Mouse (Mus musculus) lung, postnatal 4 days (tissue): ENCODE measurements around the gene Vtn.

Experiments
- DNase-seq, 2 experiments: peaks; one replicate each; pipeline ENCODE4 v3.0.0; 2021

Vtn gene

GRCm38 (mm10) chr11:78536080-78536689, 37.3 kb downstream of the Vtn start, which contains the start of the genes Tnfaip1 and Ift20:
Tnfaip1 (minus strand) TSS chr11:78536332.
Ift20 (plus strand) TSS chr11:78536361.
- peak; percentile 98 to 99 for DNase-seq

- no peak for DNase-seq
Measured at GRCm38 (mm10) chr11:78536690-78537084, 37.8 kb downstream of the Vtn start.

GRCm38 (mm10) chr11:78540358-78540757, 41.5 kb downstream of the Vtn start:
- peak; percentile 41 to 61 for DNase-seq

- no peak for DNase-seq
Measured at GRCm38 (mm10) chr11:78544449-78545111, 45.7 kb downstream of the Vtn start.

GRCm38 (mm10) chr11:78545181-78545580, 46.3 kb downstream of the Vtn start:
- no peak for DNase-seq

- no peak for DNase-seq
Measured at GRCm38 (mm10) chr11:78547718-78548460, 49.0 kb downstream of the Vtn start.

GRCm38 (mm10) chr11:78549491-78549987, 50.6 kb downstream of the Vtn start:
- no peak for DNase-seq

- peak; percentile 96 to 98 for DNase-seq
Measured at GRCm38 (mm10) chr11:78550168-78551058, 51.5 kb downstream of the Vtn start, which contains the start of gene Tmem97. Tmem97 (minus strand) TSS chr11:78550777.

- DNase-seq = no peak
Measured at GRCm38 (mm10) chr11:78551059-78551398, 52.1 kb downstream of the Vtn start.
